10 mouse cellular contexts compared by ENCODE assay signal in the genomic region with DNA sequence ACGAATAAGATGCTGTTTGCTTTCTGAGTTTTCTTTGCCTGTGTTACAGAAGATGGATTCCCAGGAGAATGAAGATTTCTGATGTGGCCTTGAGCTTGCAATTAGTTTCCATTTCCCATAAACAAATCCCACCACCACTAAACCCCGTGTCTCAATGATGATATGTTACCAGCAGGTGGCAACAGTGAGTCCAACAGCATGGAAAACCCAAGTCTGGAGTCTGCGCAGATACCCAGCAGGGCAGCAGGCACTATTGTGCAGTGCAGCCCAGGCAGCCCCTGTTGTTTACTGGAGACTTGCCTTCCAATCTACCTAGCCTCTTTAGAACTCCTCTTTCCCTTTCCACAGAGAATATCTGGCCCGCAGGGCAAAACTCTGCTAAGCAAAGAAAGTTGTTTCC.
DNase-seq lines count a peak whose midpoint lies in the region; ATAC-seq lines count a peak whose summit lies in the region.
"Had no signal": no experiment of that assay in that cellular context is flagged by ENCODE, and none has a peak within 500 bp of the region (broad histone marks: within the 10 kb centered on the region; RNA-seq: fewer than 3 reads in every experiment).

No protein-coding gene starts in this region.

- ATAC-seq in hindbrain, embryonic 12.5 days (ENCODE audit: low FRiP score) = no peak
- ATAC-seq in kidney, embryonic 16.5 days (ENCODE audit: low FRiP score, low TSS enrichment) = peak; percentile 74; the same call in 1 of the 2 replicates
- ATAC-seq in midbrain, embryonic 14.5 days (ENCODE audit: low FRiP score, low TSS enrichment) = peak; percentile 62; the same call in 1 of the 2 replicates

- no peak overlapping the region for H3K27ac ChIP-seq in hindbrain, embryonic 10.5 days
- H3K27ac ChIP-seq in hindbrain, embryonic 12.5 days = no peak overlapping the region
- no peak overlapping the region for H3K27ac ChIP-seq in kidney, embryonic 16.5 days (ENCODE audit: low read length)
- H3K27ac ChIP-seq in midbrain, embryonic 14.5 days (replicated peaks; ENCODE audit: low read depth, low read length) = no peak overlapping the region
- H3K27ac ChIP-seq: embryonic facial prominence, embryonic 12.5 days; limb, embryonic 13.5 days had no signal

- 24% methylated on average over 4 of the region's 4 CpGs for WGBS in hindbrain, embryonic 10.5 days
- 22% methylated on average over 4 of the region's 4 CpGs for WGBS in hindbrain, embryonic 12.5 days
- WGBS in kidney, embryonic 16.5 days = 25% methylated on average over 4 of the region's 4 CpGs
- 30% methylated on average over 4 of the region's 4 CpGs for WGBS in midbrain, embryonic 14.5 days

- H3K9ac ChIP-seq in hindbrain, embryonic 12.5 days = no peak overlapping the region
- H3K9ac ChIP-seq in kidney, embryonic 16.5 days (replicated peaks; ENCODE audit: low read length) = no peak overlapping the region
- no peak overlapping the region for H3K9ac ChIP-seq in midbrain, embryonic 14.5 days (replicated peaks; ENCODE audit: low read length)
- H3K9ac ChIP-seq: embryonic facial prominence, embryonic 12.5 days; limb, embryonic 13.5 days had no signal

- peak; percentile 60 for DNase-seq in hindbrain, embryonic 10.5 days (ENCODE audit: low spot score)
- peak; percentile 6 for DNase-seq in MEL-GATA-1-ER (ENCODE audit: extremely low read depth, low read depth)
- DNase-seq in embryo, embryonic 11.5 days (ENCODE audit: low read depth, low spot score) = peak; percentile 63
- DNase-seq in midbrain, embryonic 14.5 days = peak; percentile 79
- DNase-seq in testis, postnatal 14 days (ENCODE audit: low spot score) = no peak
- no peak for DNase-seq in left cerebral cortex, adult 11 months (ENCODE audit: low spot score)

- no peak overlapping the region for H3K4me3 ChIP-seq in hindbrain, embryonic 10.5 days
- H3K4me3 ChIP-seq in hindbrain, embryonic 12.5 days = no peak overlapping the region
- no peak overlapping the region for H3K4me3 ChIP-seq in kidney, embryonic 16.5 days (ENCODE audit: low read length)
- H3K4me3 ChIP-seq in midbrain, embryonic 14.5 days (replicated peaks; ENCODE audit: low read depth, low read length) = no peak overlapping the region
- H3K4me3 ChIP-seq: embryonic facial prominence, embryonic 12.5 days; limb, embryonic 13.5 days had no signal

- H3K4me2 ChIP-seq in hindbrain, embryonic 12.5 days (replicated peaks) = no peak overlapping the region
- no peak overlapping the region for H3K4me2 ChIP-seq in kidney, embryonic 16.5 days (replicated peaks; ENCODE audit: low read depth, low read length)
- H3K4me2 ChIP-seq in midbrain, embryonic 14.5 days (ENCODE audit: low read length) = no peak overlapping the region
- H3K4me2 ChIP-seq: embryonic facial prominence, embryonic 12.5 days; limb, embryonic 13.5 days had no signal

- H3K9me3 ChIP-seq in hindbrain, embryonic 10.5 days = no peaks in the 10 kb centered on the region
- H3K9me3 ChIP-seq in hindbrain, embryonic 12.5 days (replicated peaks) = no peaks in the 10 kb centered on the region
- no peaks in the 10 kb centered on the region for H3K9me3 ChIP-seq in kidney, embryonic 16.5 days (ENCODE audit: low read length)
- no peaks in the 10 kb centered on the region for H3K9me3 ChIP-seq in midbrain, embryonic 14.5 days (ENCODE audit: control insufficient read depth, low read length)
- H3K9me3 ChIP-seq: embryonic facial prominence, embryonic 12.5 days; limb, embryonic 13.5 days had no signal

- no peaks in the 10 kb centered on the region for H3K27me3 ChIP-seq in hindbrain, embryonic 10.5 days (ENCODE audit: insufficient read depth, poor library complexity, severe bottlenecking)
- H3K27me3 ChIP-seq in hindbrain, embryonic 12.5 days = no peaks in the 10 kb centered on the region
- H3K27me3 ChIP-seq in kidney, embryonic 16.5 days (ENCODE audit: insufficient read depth, low read length) = no peaks in the 10 kb centered on the region
- no peaks in the 10 kb centered on the region for H3K27me3 ChIP-seq in midbrain, embryonic 14.5 days (ENCODE audit: control insufficient read depth, insufficient read depth, low read length)
- H3K27me3 ChIP-seq: embryonic facial prominence, embryonic 12.5 days; limb, embryonic 13.5 days had no signal

- no peaks in the 10 kb centered on the region for H3K4me1 ChIP-seq in hindbrain, embryonic 10.5 days (replicated peaks)
- no peaks in the 10 kb centered on the region for H3K4me1 ChIP-seq in hindbrain, embryonic 12.5 days
- no peaks in the 10 kb centered on the region for H3K4me1 ChIP-seq in kidney, embryonic 16.5 days (ENCODE audit: insufficient read depth, low read length)
- no peaks in the 10 kb centered on the region for H3K4me1 ChIP-seq in midbrain, embryonic 14.5 days (ENCODE audit: control insufficient read depth, insufficient read depth, low read length)
- H3K4me1 ChIP-seq: embryonic facial prominence, embryonic 12.5 days; limb, embryonic 13.5 days had no signal

- no peaks in the 10 kb centered on the region for H3K36me3 ChIP-seq in hindbrain, embryonic 10.5 days
- H3K36me3 ChIP-seq in hindbrain, embryonic 12.5 days = no peaks in the 10 kb centered on the region
- no peaks in the 10 kb centered on the region for H3K36me3 ChIP-seq in kidney, embryonic 16.5 days (ENCODE audit: insufficient read depth, low read length)
- no peaks in the 10 kb centered on the region for H3K36me3 ChIP-seq in midbrain, embryonic 14.5 days (ENCODE audit: control insufficient read depth, insufficient read depth, low read length)
- H3K36me3 ChIP-seq: embryonic facial prominence, embryonic 12.5 days; limb, embryonic 13.5 days had no signal

Comparison
In these comparisons a context has a peak if more than half of its experiments do, and no peak if none do; other contexts are left out.
1. DNase-seq: peak in hindbrain, embryonic 10.5 days (single experiment), MEL-GATA-1-ER (single experiment), embryo, embryonic 11.5 days (single experiment) and midbrain, embryonic 14.5 days (single experiment); none in testis, postnatal 14 days (single experiment) and left cerebral cortex, adult 11 months (single experiment).